Mouse (Mus musculus): ENCODE results near the gene Ptcd2. TPM values are rescaled to one million over a fixed set of nuclear protein-coding genes. Genes with fewer than 3 reads are reported as not detected.

Gene Ptcd2
- polyA plus RNA-seq, 1 experiment from 2014 or later, result 57.9 TPM

GRCm38 (mm10) chr13:99373684-99374083, 29.2 kb upstream of the Ptcd2 start:
- Histone ChIP-seq H3K4me3 (no peak overlapping the region), H3K27me3 (ENCODE audit: insufficient read depth, poor library complexity, severe bottlenecking) (no peaks in the 10 kb centered on the region)

GRCm38 (mm10) chr13:99371285-99371684, 26.8 kb upstream of the Ptcd2 start:
- no peak for DNase-seq (ENCODE audit: low spot score)
- Histone ChIP-seq H3K9me3 (no peaks in the 10 kb centered on the region), H3K27ac (no peak overlapping the region), H3K4me3 (no peak overlapping the region), H3K27me3 (ENCODE audit: insufficient read depth, poor library complexity, severe bottlenecking) (no peaks in the 10 kb centered on the region), H3K4me1 (peaks cover 22% of the 10 kb centered on the region), H3K36me3 (peaks cover 13% of the 10 kb centered on the region; the same call in 1 of the 2 replicates)
- 89% methylated on average over 5 of the region's 5 CpGs for WGBS

More at GRCm38 (mm10) chr13:99373684-99374083, 29.2 kb upstream of the Ptcd2 start:
- 74% methylated on average over 7 of the region's 7 CpGs for WGBS
- Histone ChIP-seq H3K36me3 (peaks cover 7% of the 10 kb centered on the region; the same call in 1 of the 2 replicates), H3K4me1 (peaks cover 14% of the 10 kb centered on the region), H3K27ac (no peak overlapping the region), H3K9me3 (no peaks in the 10 kb centered on the region)
- DNase-seq (ENCODE audit: low spot score), result no peak

- DNase-seq (ENCODE audit: low spot score), result no peak
- WGBS, result 49% methylated on average over 12 of the region's 12 CpGs
- Histone ChIP-seq H3K9me3 (no peaks in the 10 kb centered on the region), H3K27ac (no peak overlapping the region), H3K4me3 (no peak overlapping the region), H3K27me3 (ENCODE audit: insufficient read depth, poor library complexity, severe bottlenecking) (no peaks in the 10 kb centered on the region), H3K36me3 (peaks cover 26% of the 10 kb centered on the region), H3K4me1 (peaks cover 20% of the 10 kb centered on the region)
These were observed 24.6 kb upstream of the Ptcd2 start for GRCm38 (mm10) chr13:99369103-99369502.

GRCm38 (mm10) chr13:99367554-99368174, 23.2 kb upstream of the Ptcd2 start:
- Histone ChIP-seq H3K9me3 (no peaks in the 10 kb centered on the region), H3K36me3 (peaks cover 36% of the 10 kb centered on the region), H3K27me3 (ENCODE audit: insufficient read depth, poor library complexity, severe bottlenecking) (no peaks in the 10 kb centered on the region), H3K4me3 (no peak overlapping the region), H3K4me1 (peaks cover 30% of the 10 kb centered on the region), H3K27ac (no peak overlapping the region)
- 87% methylated on average over 12 of the region's 12 CpGs for WGBS
- peak; percentile 33 for DNase-seq (ENCODE audit: low spot score)

GRCm38 (mm10) chr13:99366422-99367175, 22.1 kb upstream of the Ptcd2 start:
- H3K9me3 ChIP-seq, result no peaks in the 10 kb centered on the region
- peaks cover 30% of the 10 kb centered on the region for H3K4me1 ChIP-seq
- H3K36me3 ChIP-seq, result peaks cover 44% of the 10 kb centered on the region
- 88% methylated on average over 5 of the region's 5 CpGs for WGBS
- H3K27me3 ChIP-seq (ENCODE audit: insufficient read depth, poor library complexity, severe bottlenecking), result no peaks in the 10 kb centered on the region
- peak; percentile 58 for DNase-seq (ENCODE audit: low spot score)
- H3K27ac ChIP-seq, result no peak overlapping the region
- H3K4me3 ChIP-seq, result no peak overlapping the region

GRCm38 (mm10) chr13:99363866-99364265, 19.4 kb upstream of the Ptcd2 start:
- H3K4me1 ChIP-seq, result peaks cover 26% of the 10 kb centered on the region
- DNase-seq (ENCODE audit: low spot score), result no peak
- H3K36me3 ChIP-seq, result peaks cover 49% of the 10 kb centered on the region
- no peaks in the 10 kb centered on the region for H3K9me3 ChIP-seq
- WGBS, result 57% methylated on average over 4 of the region's 4 CpGs
- no peaks in the 10 kb centered on the region for H3K27me3 ChIP-seq (ENCODE audit: insufficient read depth, poor library complexity, severe bottlenecking)
- peak overlapping the region; percentile 23; the same call in 1 of the 2 replicates for H3K27ac ChIP-seq
- H3K4me3 ChIP-seq, result no peak overlapping the region

GRCm38 (mm10) chr13:99358921-99359320, 14.4 kb upstream of the Ptcd2 start:
- DNase-seq (ENCODE audit: low spot score), result peak; percentile 62
- Histone ChIP-seq H3K9me3 (no peaks in the 10 kb centered on the region), H3K27me3 (ENCODE audit: insufficient read depth, poor library complexity, severe bottlenecking) (no peaks in the 10 kb centered on the region), H3K36me3 (peaks cover 41% of the 10 kb centered on the region), H3K4me1 (peaks cover 19% of the 10 kb centered on the region), H3K27ac (no peak overlapping the region), H3K4me3 (no peak overlapping the region)
- 90% methylated on average over 14 of the region's 14 CpGs for WGBS

GRCm38 (mm10) chr13:99356428-99357265, 12.1 kb upstream of the Ptcd2 start:
- peak; percentile 73 for DNase-seq (ENCODE audit: low spot score)
- 54% methylated on average over 9 of the region's 9 CpGs for WGBS

GRCm38 (mm10) chr13:99355861-99356260, 11.4 kb upstream of the Ptcd2 start:
- Histone ChIP-seq H3K36me3 (peaks cover 29% of the 10 kb centered on the region), H3K4me1 (peaks cover 13% of the 10 kb centered on the region), H3K9me3 (no peaks in the 10 kb centered on the region), H3K27ac (peak overlapping the region; percentile 39; the same call in 1 of the 2 replicates), H3K4me3 (no peak overlapping the region), H3K27me3 (ENCODE audit: insufficient read depth, poor library complexity, severe bottlenecking) (no peaks in the 10 kb centered on the region)
- DNase-seq (ENCODE audit: low spot score), result peak; percentile 51
- 71% methylated on average over 7 of the region's 7 CpGs for WGBS

More at GRCm38 (mm10) chr13:99356428-99357265, 12.1 kb upstream of the Ptcd2 start:
- no peaks in the 10 kb centered on the region for H3K27me3 ChIP-seq (ENCODE audit: insufficient read depth, poor library complexity, severe bottlenecking)
- peaks cover 13% of the 10 kb centered on the region for H3K4me1 ChIP-seq
- H3K27ac ChIP-seq, result no peak overlapping the region
- H3K4me3 ChIP-seq, result no peak overlapping the region
- no peaks in the 10 kb centered on the region for H3K9me3 ChIP-seq
- H3K36me3 ChIP-seq, result peaks cover 24% of the 10 kb centered on the region

GRCm38 (mm10) chr13:99355072-99355471, 10.6 kb upstream of the Ptcd2 start:
- DNase-seq (ENCODE audit: low spot score), result no peak
- peaks cover 34% of the 10 kb centered on the region for H3K36me3 ChIP-seq
- 86% methylated on average over 6 of the region's 6 CpGs for WGBS

GRCm38 (mm10) chr13:99353490-99353851, 9.0 kb upstream of the Ptcd2 start:
- Histone ChIP-seq H3K4me3 (peak overlapping the region; percentile 56), H3K9me3 (no peaks in the 10 kb centered on the region), H3K36me3 (peaks cover 33% of the 10 kb centered on the region), H3K4me1 (peaks cover 13% of the 10 kb centered on the region), H3K27ac (peak overlapping the region; percentile 86), H3K27me3 (ENCODE audit: insufficient read depth, poor library complexity, severe bottlenecking) (no peaks in the 10 kb centered on the region)
- DNase-seq (ENCODE audit: low spot score), result no peak
- WGBS, result 16% methylated on average over 7 of the region's 7 CpGs

More at GRCm38 (mm10) chr13:99355072-99355471, 10.6 kb upstream of the Ptcd2 start:
- Histone ChIP-seq H3K27ac (peak overlapping the region; percentile 39; the same call in 1 of the 2 replicates), H3K4me3 (no peak overlapping the region), H3K4me1 (peaks cover 13% of the 10 kb centered on the region), H3K9me3 (no peaks in the 10 kb centered on the region), H3K27me3 (ENCODE audit: insufficient read depth, poor library complexity, severe bottlenecking) (no peaks in the 10 kb centered on the region)

GRCm38 (mm10) chr13:99352758-99353489, 8.4 kb upstream of the Ptcd2 start:
- Histone ChIP-seq H3K9me3 (no peaks in the 10 kb centered on the region), H3K4me3 (peak overlapping the region; percentile 56), H3K36me3 (peaks cover 38% of the 10 kb centered on the region), H3K27ac (peak overlapping the region; percentile 86), H3K27me3 (ENCODE audit: insufficient read depth, poor library complexity, severe bottlenecking) (no peaks in the 10 kb centered on the region), H3K4me1 (peaks cover 13% of the 10 kb centered on the region)
- WGBS, result 12% methylated on average over 28 of the region's 28 CpGs
- peak; percentile 98 for DNase-seq (ENCODE audit: low spot score)

Measured in heart, embryonic 10.5 days (tissue).